Mouse (Mus musculus): Measurements from ENCODE around the gene Tmem219. TPM values are rescaled to one million over a fixed set of nuclear protein-coding genes. Genes with fewer than 3 reads are reported as not detected.

The Tmem219 gene
- polyA plus RNA-seq, 1 experiment from 2014 or later, result 27.0 TPM

Other genes with a start within 250 kb of the Tmem219 start
- 4.6 and 4.8 TPM in 2 replicates for gene Sult1a1, start 246.5 kb downstream of the Tmem219 start, polyA plus RNA-seq (2015; fragmentation: Nextera tagmentation; extraction: Ambion mirVana)
- 134 and 138 TPM in 2 replicates for gene Bola2, start 227.5 kb downstream of the Tmem219 start, polyA plus RNA-seq (2015; fragmentation: Nextera tagmentation; extraction: Ambion mirVana)
- 15.2 and 15.9 TPM in 2 replicates for gene Slx1b, start 227.1 kb downstream of the Tmem219 start, polyA plus RNA-seq (2015; fragmentation: Nextera tagmentation; extraction: Ambion mirVana)
- gene Coro1a, start 215.1 kb downstream of the Tmem219 start, polyA plus RNA-seq (2015; fragmentation: Nextera tagmentation; extraction: Ambion mirVana), result 34.1 and 36.6 TPM in 2 replicates
- 49.6 and 50.3 TPM in 2 replicates for gene Mapk3, start 163.3 kb downstream of the Tmem219 start, polyA plus RNA-seq (2015; fragmentation: Nextera tagmentation; extraction: Ambion mirVana)
- gene Gdpd3, start 156.6 kb downstream of the Tmem219 start, polyA plus RNA-seq (2015; fragmentation: Nextera tagmentation; extraction: Ambion mirVana), result 1.7 and 2.1 TPM in 2 replicates
- gene Ypel3, start 146.0 kb downstream of the Tmem219 start, polyA plus RNA-seq (2015; fragmentation: Nextera tagmentation; extraction: Ambion mirVana), result 114 and 121 TPM in 2 replicates
- 0.53 and 0.64 TPM in 2 replicates for gene Tbx6, start 141.4 kb downstream of the Tmem219 start, polyA plus RNA-seq (2015; fragmentation: Nextera tagmentation; extraction: Ambion mirVana)
- 287 and 322 TPM in 2 replicates for gene Ppp4c, start 130.4 kb downstream of the Tmem219 start, polyA plus RNA-seq (2015; fragmentation: Nextera tagmentation; extraction: Ambion mirVana)
- 0.18 and 0.52 TPM in 2 replicates for gene Fam57b, start 125.2 kb downstream of the Tmem219 start, polyA plus RNA-seq (2015; fragmentation: Nextera tagmentation; extraction: Ambion mirVana)
- not detected in 2 replicates for gene 4930451I11Rik, start 91.3 kb downstream of the Tmem219 start, polyA plus RNA-seq (2015; fragmentation: Nextera tagmentation; extraction: Ambion mirVana)
- gene Doc2a, start 75.5 kb downstream of the Tmem219 start, polyA plus RNA-seq (2015; fragmentation: Nextera tagmentation; extraction: Ambion mirVana), result 1.5 and 1.9 TPM in 2 replicates
- gene Hirip3, start 60.9 kb downstream of the Tmem219 start, polyA plus RNA-seq (2015; fragmentation: Nextera tagmentation; extraction: Ambion mirVana), result 39.8 and 48.3 TPM in 2 replicates
- gene Ino80e, start 60.5 kb downstream of the Tmem219 start, polyA plus RNA-seq (2015; fragmentation: Nextera tagmentation; extraction: Ambion mirVana), result 96.8 and 108 TPM in 2 replicates
- gene Taok2, start 38.2 kb downstream of the Tmem219 start, polyA plus RNA-seq (2015; fragmentation: Nextera tagmentation; extraction: Ambion mirVana), result 54.4 and 57.2 TPM in 2 replicates
- gene Kctd13, start 6.0 kb upstream of the Tmem219 start, polyA plus RNA-seq (2015; fragmentation: Nextera tagmentation; extraction: Ambion mirVana), result 16.9 and 17.2 TPM in 2 replicates
- 0.20 TPM in 1 of 2 replicates, not detected in the other for gene Asphd1, start 26.7 kb upstream of the Tmem219 start, polyA plus RNA-seq (2015; fragmentation: Nextera tagmentation; extraction: Ambion mirVana)
- gene Sez6l2, start 27.6 kb upstream of the Tmem219 start, polyA plus RNA-seq (2015; fragmentation: Nextera tagmentation; extraction: Ambion mirVana), result 0.33 and 0.66 TPM in 2 replicates
- 97.1 and 105 TPM in 2 replicates for gene Cdipt, start 53.0 kb upstream of the Tmem219 start, polyA plus RNA-seq (2015; fragmentation: Nextera tagmentation; extraction: Ambion mirVana)
- gene Cdiptos, start 53.2 kb upstream of the Tmem219 start, polyA plus RNA-seq (2015; fragmentation: Nextera tagmentation; extraction: Ambion mirVana), result 0.65 and 1.9 TPM in 2 replicates
- 5.5 and 5.6 TPM in 2 replicates for gene Mvp, start 91.7 kb upstream of the Tmem219 start, polyA plus RNA-seq (2015; fragmentation: Nextera tagmentation; extraction: Ambion mirVana)
- gene Pagr1b, start 93.6 kb upstream of the Tmem219 start, polyA plus RNA-seq (2015; fragmentation: Nextera tagmentation; extraction: Ambion mirVana), result 0.31 TPM in 1 of 2 replicates, not detected in the other
- gene Pagr1a, start 94.4 kb upstream of the Tmem219 start, polyA plus RNA-seq (2015; fragmentation: Nextera tagmentation; extraction: Ambion mirVana), result 48.2 and 70.2 TPM in 2 replicates
- gene Gm42742, start 98.2 kb upstream of the Tmem219 start, polyA plus RNA-seq (2015; fragmentation: Nextera tagmentation; extraction: Ambion mirVana), result 52.2 and 64.8 TPM in 2 replicates
- gene Prrt2, start 98.3 kb upstream of the Tmem219 start, polyA plus RNA-seq (2015; fragmentation: Nextera tagmentation; extraction: Ambion mirVana), result 6.9 and 10.4 TPM in 2 replicates
- 61.9 and 64.6 TPM in 2 replicates for gene Maz, start 104.1 kb upstream of the Tmem219 start, polyA plus RNA-seq (2015; fragmentation: Nextera tagmentation; extraction: Ambion mirVana)
- 113 and 118 TPM in 2 replicates for gene Kif22, start 119.6 kb upstream of the Tmem219 start, polyA plus RNA-seq (2015; fragmentation: Nextera tagmentation; extraction: Ambion mirVana)
- not detected in 2 replicates for gene Zg16, start 164.4 kb upstream of the Tmem219 start, polyA plus RNA-seq (2015; fragmentation: Nextera tagmentation; extraction: Ambion mirVana)
- 2.6 and 2.7 TPM in 2 replicates for gene AI467606, start 168.4 kb upstream of the Tmem219 start, polyA plus RNA-seq (2015; fragmentation: Nextera tagmentation; extraction: Ambion mirVana)
- gene Qprt, start 199.3 kb upstream of the Tmem219 start, polyA plus RNA-seq (2015; fragmentation: Nextera tagmentation; extraction: Ambion mirVana), result 3.1 and 3.4 TPM in 2 replicates
- gene Spn, start 214.9 kb upstream of the Tmem219 start, polyA plus RNA-seq (2015; fragmentation: Nextera tagmentation; extraction: Ambion mirVana), result 0.25 and 0.34 TPM in 2 replicates

All from limb, embryonic 13.5 days (tissue).